Mouse (Mus musculus) kidney, postnatal 14 days (tissue): ENCODE results near the gene Gm4981.

Experiments
- DNase-seq: peaks from one replicate; pipeline ENCODE4 v3.0.0; 2022; ENCODE audit warnings: mixed read lengths

Gm4981 gene

DNA sequence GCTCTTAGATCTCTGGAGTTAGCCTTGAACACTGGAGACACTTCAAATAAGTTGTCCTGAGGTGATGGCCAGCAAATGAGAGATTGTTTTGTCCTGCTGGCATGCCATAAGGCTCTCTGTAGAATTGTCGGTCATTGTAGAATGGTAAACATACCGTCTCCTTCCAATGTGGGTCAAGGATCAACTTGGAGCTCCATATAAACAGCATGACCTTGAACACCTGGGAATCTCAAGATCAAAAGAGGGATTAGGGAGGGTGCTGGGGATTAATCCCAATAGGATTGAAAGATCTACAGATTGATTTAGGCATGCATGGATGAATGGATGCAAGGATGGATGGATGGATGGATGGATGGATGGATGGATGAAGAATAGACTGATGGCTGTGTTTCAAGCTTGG, 14.9 kb downstream of the Gm4981 start:
- DNase-seq = peak; percentile 34

DNA sequence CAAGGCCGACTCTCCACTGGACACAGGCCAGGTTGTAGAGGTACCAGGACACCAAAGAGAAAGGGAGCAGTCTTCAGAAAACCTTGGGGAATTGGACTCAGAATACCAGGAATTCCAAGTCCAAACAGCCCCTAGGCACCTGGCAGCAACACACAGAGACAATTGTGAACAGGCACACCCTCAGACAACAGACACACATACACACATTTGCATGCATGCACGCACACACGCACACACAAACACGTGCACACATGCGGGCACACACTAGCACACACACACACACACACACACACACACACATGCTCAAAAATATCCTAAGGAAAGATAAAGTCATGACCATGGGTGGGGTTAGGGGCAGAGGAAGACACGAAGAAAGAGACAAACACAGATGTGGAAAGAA, 15.8 kb downstream of the Gm4981 start:
- peak; percentile 29 for DNase-seq

GRCm38 (mm10) chr10:58217366-58217765, 19.1 kb downstream of the Gm4981 start:
- DNase-seq = peak; percentile 14

DNA sequence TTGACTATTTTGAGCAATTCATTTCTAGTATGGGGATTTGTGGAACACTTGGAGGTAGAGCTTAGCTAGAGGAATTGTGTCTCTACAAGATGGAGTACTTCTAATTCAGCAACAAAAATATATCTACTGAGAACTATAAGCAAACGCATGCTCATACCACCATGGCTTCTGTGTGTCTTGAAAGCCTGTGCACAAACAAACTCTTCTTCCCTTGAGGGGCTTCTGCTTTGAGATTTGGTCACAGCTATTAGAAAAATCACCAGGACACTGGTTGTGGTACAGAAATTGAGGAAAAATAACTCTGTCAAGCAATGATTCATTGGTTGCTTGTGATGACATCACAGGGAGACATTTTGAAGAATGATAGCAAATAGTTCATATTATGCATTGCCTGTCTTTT, 21.1 kb downstream of the Gm4981 start:
- no peak for DNase-seq

DNA sequence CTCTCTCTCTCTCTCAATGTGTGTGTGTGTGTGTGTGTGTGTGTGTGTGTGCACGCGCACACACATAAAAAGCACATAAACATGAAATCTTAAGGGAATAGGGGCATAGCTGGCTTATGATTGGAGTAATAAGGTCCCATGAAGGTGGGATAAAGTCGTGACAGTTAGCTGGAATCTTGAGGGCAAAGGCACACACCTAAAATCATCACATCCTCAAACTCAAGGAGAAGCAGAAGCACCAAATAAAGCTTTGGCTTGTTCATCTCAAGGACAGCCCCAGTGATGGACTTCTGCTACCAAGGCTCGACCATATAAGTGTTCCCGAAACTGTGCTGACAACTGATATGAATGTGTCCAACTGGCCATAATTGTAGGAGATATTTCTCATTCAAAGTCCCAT, 21.6 kb downstream of the Gm4981 start:
- DNase-seq = no peak

- DNase-seq = no peak
Observed at GRCm38 (mm10) chr10:58214497-58214896, 22.0 kb downstream of the Gm4981 start.

DNA sequence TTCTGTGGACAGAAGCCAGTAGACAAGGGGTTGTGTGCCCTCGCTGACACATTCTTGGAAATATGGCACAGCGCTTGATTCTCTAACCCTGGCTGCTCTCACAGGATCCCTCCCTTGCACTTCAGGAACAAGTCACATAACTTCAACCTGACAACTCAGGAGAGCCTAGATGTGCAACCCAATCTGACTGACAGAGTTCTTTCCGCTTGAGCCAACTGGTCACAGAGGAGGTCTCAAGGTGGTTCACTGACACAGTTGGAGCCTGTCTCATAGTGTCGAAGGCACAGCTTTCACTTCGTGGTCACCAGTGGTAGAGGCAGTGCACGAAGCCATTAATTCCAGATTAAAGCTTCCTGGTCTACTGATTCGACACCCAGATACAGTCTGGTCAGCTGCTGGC, 24.3 kb downstream of the Gm4981 start:
- DNase-seq = peak; percentile 12

DNA sequence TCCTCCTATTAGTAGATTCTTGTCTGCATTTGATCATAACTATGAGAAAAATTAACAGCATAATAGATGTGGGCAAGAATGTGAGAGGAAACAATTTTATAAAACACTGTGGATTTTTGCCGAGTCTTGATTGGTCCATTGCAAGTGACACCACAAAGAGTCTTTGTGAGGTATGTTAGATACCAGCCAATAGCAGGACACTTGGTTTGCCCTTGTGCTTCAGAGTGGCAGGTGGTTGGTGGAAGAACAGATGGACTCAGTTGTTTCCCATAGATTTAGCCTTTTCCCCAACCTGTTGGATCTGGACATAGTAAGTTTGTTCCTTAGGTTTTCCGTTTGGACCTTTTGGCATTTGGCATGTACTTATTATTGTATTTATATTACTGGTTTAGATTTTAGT, 25.3 kb downstream of the Gm4981 start:
- no peak for DNase-seq

GRCm38 (mm10) chr10:58210514-58210913, 26.0 kb downstream of the Gm4981 start:
- no peak for DNase-seq

GRCm38 (mm10) chr10:58209710-58210467, 26.6 kb downstream of the Gm4981 start:
- DNase-seq = no peak

DNA sequence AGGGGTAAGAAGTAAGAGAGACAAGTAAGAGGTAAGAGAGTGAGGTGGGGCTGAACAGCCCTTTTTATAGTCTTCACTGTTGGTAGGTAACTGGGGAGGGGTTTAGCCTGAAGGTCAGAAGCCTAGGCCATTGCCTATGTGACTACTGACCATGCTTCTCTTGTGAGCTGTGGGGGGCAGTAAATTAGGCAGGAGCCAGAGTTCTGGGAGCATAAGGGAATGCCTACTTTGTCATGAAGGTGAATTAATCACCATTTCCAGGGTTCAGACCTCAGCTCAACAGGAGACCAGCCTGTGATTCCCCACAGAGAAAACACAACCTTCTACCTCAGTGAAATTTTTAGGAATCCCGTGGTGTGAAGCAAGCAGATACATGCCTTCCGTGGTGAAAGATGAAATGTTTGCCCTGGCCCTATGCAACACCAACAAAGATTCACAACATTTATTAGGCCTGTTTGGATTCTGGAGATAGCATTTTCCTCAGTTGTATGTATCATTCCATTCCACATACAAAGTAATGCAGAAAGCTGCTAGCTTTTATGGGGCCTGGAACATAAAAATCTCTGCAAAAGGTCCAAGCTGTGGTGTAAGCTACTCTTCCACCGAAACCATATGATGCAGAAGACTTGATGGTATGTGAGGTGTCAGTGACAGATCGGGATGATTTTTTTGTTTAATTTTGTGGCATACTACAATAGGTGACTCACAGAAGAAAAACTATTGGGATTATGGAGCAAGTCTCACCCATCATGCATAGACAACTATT, 29.7 kb downstream of the Gm4981 start:
- no peak for DNase-seq

DNA sequence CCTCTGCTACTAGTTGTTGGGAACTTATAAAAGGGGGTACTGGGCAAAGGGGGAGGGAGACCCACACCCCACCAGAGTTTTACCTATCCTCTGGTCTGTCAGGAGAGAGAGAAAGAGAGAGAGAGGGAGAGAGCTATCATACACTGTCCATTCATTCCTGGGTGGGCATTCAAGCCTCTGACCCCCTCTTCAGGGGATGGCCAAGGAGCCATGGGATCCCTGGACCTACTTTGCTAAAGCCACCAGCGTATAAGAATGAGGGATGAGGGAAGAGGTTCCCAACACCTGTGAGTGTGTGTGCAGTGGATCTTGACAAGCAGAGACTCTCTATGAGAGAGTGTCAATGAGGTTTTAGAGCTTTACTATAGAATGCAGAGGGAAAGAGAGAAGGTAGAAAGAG, 30.5 kb downstream of the Gm4981 start:
- no peak for DNase-seq
